ENCODE assay signal across 8 mouse cellular contexts in genomic region chr11:118009865-118010571, GRCm38 (mm10). TPM values are rescaled to one million over a fixed set of nuclear protein-coding genes. Genes with fewer than 3 reads are reported as not detected.
DNase-seq lines count a peak whose midpoint lies in the region; ATAC-seq and TF ChIP-seq lines count a peak whose summit lies in the region.
"Had no signal": no experiment of that assay in that cellular context is flagged by ENCODE, and none has a peak within 500 bp of the region (broad histone marks: within the 10 kb centered on the region; RNA-seq: fewer than 3 reads in every experiment).

No protein-coding gene starts in this region.

- no peak overlapping the region for H3K4me3 ChIP-seq in kidney, embryonic 14.5 days (ENCODE audit: low read length)
- H3K4me3 ChIP-seq in kidney, embryonic 16.5 days (ENCODE audit: low read length), result no peak overlapping the region
- H3K4me3 ChIP-seq: heart, embryonic 15.5 days had no signal

- peaks cover 30% of the 10 kb centered on the region for H3K4me1 ChIP-seq in kidney, embryonic 14.5 days (ENCODE audit: control insufficient read depth, insufficient read depth, low read length)
- peaks cover 48% of the 10 kb centered on the region for H3K4me1 ChIP-seq in kidney, embryonic 16.5 days (ENCODE audit: insufficient read depth, low read length)

- DNase-seq in kidney, adult 18-20 months, result no peak
- peak; percentile 22 for DNase-seq in brain, embryonic 14.5 days (ENCODE audit: low read depth)
- DNase-seq in retina, postnatal 1 day, result peak; percentile 81
- no peak for DNase-seq in adrenal gland, postnatal 25 days
- no peak for DNase-seq in layer of hippocampus, postnatal 14 days (ENCODE audit: low spot score in 2 of 2)

- TF ChIP-seq POLR2A in brain, embryonic 14.5 days (IDR thresholded peaks at IDR 0.05; ENCODE audit: borderline replicate concordance, extremely low read depth, insufficient read depth, insufficient read length, poor library complexity, severe bottlenecking), result no peak

- peaks cover 36% of the 10 kb centered on the region for H3K36me3 ChIP-seq in kidney, embryonic 14.5 days (ENCODE audit: control insufficient read depth, insufficient read depth, low read length)
- H3K36me3 ChIP-seq in kidney, embryonic 16.5 days (ENCODE audit: insufficient read depth, low read length), result peaks cover 17% of the 10 kb centered on the region

- H3K9ac ChIP-seq in kidney, embryonic 14.5 days (ENCODE audit: low read depth, low read length), result peak overlapping the region; percentile 40; the same call in 1 of the 2 replicates
- peak overlapping the region; percentile 3; the same call in 1 of the 2 replicates for H3K9ac ChIP-seq in kidney, embryonic 16.5 days (replicated peaks; ENCODE audit: low read length)
- H3K9ac ChIP-seq: heart, embryonic 15.5 days had no signal

- no peak for ATAC-seq in kidney, embryonic 14.5 days (ENCODE audit: low FRiP score, low TSS enrichment)
- peak; percentile 43; the same call in 1 of the 2 replicates for ATAC-seq in kidney, embryonic 16.5 days (ENCODE audit: low FRiP score, low TSS enrichment)

- H3K9me3 ChIP-seq in kidney, embryonic 14.5 days (ENCODE audit: control insufficient read depth, low read length), result no peaks in the 10 kb centered on the region
- no peaks in the 10 kb centered on the region for H3K9me3 ChIP-seq in kidney, embryonic 16.5 days (ENCODE audit: low read length)
- H3K9me3 ChIP-seq: heart, embryonic 15.5 days had no signal

- 51% methylated on average over 4 of the region's 4 CpGs for WGBS in kidney, embryonic 14.5 days
- WGBS in kidney, embryonic 16.5 days, result 45% methylated on average over 4 of the region's 4 CpGs

- H3K4me2 ChIP-seq in kidney, embryonic 14.5 days (replicated peaks; ENCODE audit: low read depth, low read length), result no peak overlapping the region
- H3K4me2 ChIP-seq in kidney, embryonic 16.5 days (replicated peaks; ENCODE audit: low read depth, low read length), result no peak overlapping the region
- H3K4me2 ChIP-seq: heart, embryonic 15.5 days had no signal

- no peak for TF ChIP-seq CTCF in brain, embryonic 14.5 days (IDR thresholded peaks at IDR 0.05; ENCODE audit: borderline replicate concordance, extremely low read depth, insufficient read depth, insufficient read length)

- no peak overlapping the region for H3K27ac ChIP-seq in kidney, embryonic 14.5 days (ENCODE audit: low read depth, low read length)
- H3K27ac ChIP-seq in kidney, embryonic 16.5 days (ENCODE audit: low read length), result peak overlapping the region; percentile 54; the same call in 1 of the 2 replicates
- H3K27ac ChIP-seq: heart, embryonic 15.5 days had no signal

- H3K27me3 ChIP-seq in kidney, embryonic 14.5 days (ENCODE audit: control insufficient read depth, insufficient read depth, low read length), result no peaks in the 10 kb centered on the region
- no peaks in the 10 kb centered on the region for H3K27me3 ChIP-seq in kidney, embryonic 16.5 days (ENCODE audit: insufficient read depth, low read length)
- H3K27me3 ChIP-seq: heart, embryonic 15.5 days had no signal

RNA-seq across cellular contexts. Expression of gene Pgs1, which starts 23.9 kb away (rescaled TPM):
- polyA plus RNA-seq in kidney, embryonic 14.5 days (2014; fragmentation: Nextera tagmentation; extraction: Ambion mirVana), result 30.0 and 37.5 TPM in 2 replicates
- polyA plus RNA-seq in brain, embryonic 14.5 days (2012; rRNA removed), result 48.5 and 55.7 TPM in 2 replicates
- 37.5 and 41.8 TPM in 2 replicates for polyA plus RNA-seq in kidney, embryonic 16.5 days (2015; fragmentation: Nextera tagmentation; extraction: Ambion mirVana)
- 58.9 and 60.0 TPM in 2 replicates for total RNA-seq in adrenal gland, postnatal 25 days (2021)
- 10 to 100 TPM; 65.4 to 66.9 TPM for total RNA-seq in layer of hippocampus, postnatal 14 days (2021)

RNA-seq across cellular contexts. Expression of gene Socs3, which starts 40.2 kb away (rescaled TPM):
- polyA plus RNA-seq in kidney, embryonic 14.5 days (2014; fragmentation: Nextera tagmentation; extraction: Ambion mirVana), result 6.7 and 9.6 TPM in 2 replicates
- polyA plus RNA-seq in brain, embryonic 14.5 days (2012; rRNA removed), result 8.4 and 13.6 TPM in 2 replicates
- polyA plus RNA-seq in kidney, embryonic 16.5 days (2015; fragmentation: Nextera tagmentation; extraction: Ambion mirVana), result 14.6 and 15.9 TPM in 2 replicates
- total RNA-seq in adrenal gland, postnatal 25 days (2021), result 8.8 and 9.0 TPM in 2 replicates
- total RNA-seq in layer of hippocampus, postnatal 14 days (2021), result 1 to 10 TPM; 2.1 to 3.2 TPM

Comparison
In these comparisons a context has a peak if more than half of its experiments do, and no peak if none do; other contexts are left out.
1. DNase-seq: peak in brain, embryonic 14.5 days (single experiment) and retina, postnatal 1 day (single experiment); none in kidney, adult 18-20 months (single experiment), adrenal gland, postnatal 25 days (single experiment) and layer of hippocampus, postnatal 14 days (0 of 2).